Mouse (Mus musculus): ENCODE measurements around the gene P2ry12.
A peak's percentile ranks its signal among the peaks of the same experiment; 100 is the strongest.

The P2ry12 gene

GRCm38 (mm10) chr3:59234878-59235277 is 27.8 kb downstream of the P2ry12 start:
- DNase-seq (ENCODE audit: low spot score in 2 of 2) = no peak

GRCm38 (mm10) chr3:59230912-59231311 is 31.8 kb downstream of the P2ry12 start:
- no peak for DNase-seq (ENCODE audit: low spot score in 2 of 2)

- no peak for DNase-seq (ENCODE audit: low spot score in 2 of 2)
Observed at GRCm38 (mm10) chr3:59228730-59229551, 33.7 kb downstream of the P2ry12 start.

GRCm38 (mm10) chr3:59227696-59228095 is 35.0 kb downstream of the P2ry12 start:
- no peak for DNase-seq (ENCODE audit: low spot score in 2 of 2)

- DNase-seq (ENCODE audit: low spot score in 2 of 2) = no peak
Observed at GRCm38 (mm10) chr3:59225411-59225810, 37.3 kb downstream of the P2ry12 start.

- no peak for DNase-seq (ENCODE audit: low spot score in 2 of 2)
Observed at GRCm38 (mm10) chr3:59222303-59222702, 40.4 kb downstream of the P2ry12 start.

GRCm38 (mm10) chr3:59219326-59219725 is 43.3 kb downstream of the P2ry12 start:
- DNase-seq (ENCODE audit: low spot score in 2 of 2) = no peak

- no peak for DNase-seq (ENCODE audit: low spot score in 2 of 2)
Observed at GRCm38 (mm10) chr3:59217211-59217610, 45.5 kb downstream of the P2ry12 start.

- DNase-seq (ENCODE audit: low spot score in 2 of 2) = no peak
Observed at GRCm38 (mm10) chr3:59212404-59212803, 50.3 kb downstream of the P2ry12 start.

GRCm38 (mm10) chr3:59211784-59212183 is 50.9 kb downstream of the P2ry12 start:
- no peak for DNase-seq (ENCODE audit: low spot score in 2 of 2)

- DNase-seq (ENCODE audit: low spot score in 2 of 2) = no peak
Observed at GRCm38 (mm10) chr3:59210727-59211126, 51.9 kb downstream of the P2ry12 start, which contains the start of gene P2ry13. Gene P2ry13, minus strand, starts transcription at chr3:59210882.

GRCm38 (mm10) chr3:59210089-59210488 is 52.6 kb downstream of the P2ry12 start:
- no peak for DNase-seq (ENCODE audit: low spot score in 2 of 2)

GRCm38 (mm10) chr3:59208650-59209548 is 53.8 kb downstream of the P2ry12 start:
- no peak for DNase-seq (ENCODE audit: low spot score in 2 of 2)

- no peak for DNase-seq (ENCODE audit: low spot score in 2 of 2)
Observed at GRCm38 (mm10) chr3:59205941-59206340, 56.7 kb downstream of the P2ry12 start.

GRCm38 (mm10) chr3:59204719-59205503 is 57.8 kb downstream of the P2ry12 start:
- DNase-seq (ENCODE audit: low spot score in 2 of 2) = no peak

- no peak for DNase-seq (ENCODE audit: low spot score in 2 of 2)
Observed at GRCm38 (mm10) chr3:59203802-59204520, 58.7 kb downstream of the P2ry12 start.

- no peak for DNase-seq (ENCODE audit: low spot score in 2 of 2)
Observed at GRCm38 (mm10) chr3:59197329-59197948, 65.2 kb downstream of the P2ry12 start.

GRCm38 (mm10) chr3:59194938-59195337 is 67.7 kb downstream of the P2ry12 start, which contains the start of gene Gpr87:
Gene Gpr87, minus strand, starts transcription at chr3:59195104.
- DNase-seq (ENCODE audit: low spot score in 2 of 2) = peak; percentile 33 to 50

- DNase-seq (ENCODE audit: low spot score in 2 of 2) = peak in 1 of 2 experiments; percentile 38
Observed at GRCm38 (mm10) chr3:59194099-59194498, 68.6 kb downstream of the P2ry12 start.

GRCm38 (mm10) chr3:59191674-59192073 is 71.0 kb downstream of the P2ry12 start:
- DNase-seq (ENCODE audit: low spot score in 2 of 2) = no peak

Measured in urinary bladder, postnatal 36 days (tissue).